ENCODE assay signal across 8 mouse cellular contexts in the genomic region with DNA sequence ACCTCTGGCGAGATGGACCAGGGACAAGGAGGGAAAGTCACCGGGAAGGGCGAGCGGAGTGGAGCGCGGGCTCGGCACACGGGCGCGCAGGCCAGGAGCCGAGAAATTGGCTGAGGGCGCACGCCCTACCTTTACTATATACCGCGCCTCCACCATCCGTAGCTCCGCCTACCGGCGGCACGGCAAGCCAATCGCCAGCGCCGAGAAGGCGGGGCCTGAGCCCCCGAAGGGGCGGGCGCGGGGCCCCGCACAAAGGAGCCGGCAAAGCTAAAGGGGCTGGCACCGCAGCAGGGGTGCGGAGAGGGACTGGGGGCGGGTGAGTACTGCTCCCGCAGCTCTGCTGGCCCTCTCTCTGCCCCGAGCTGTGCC. TPM values are rescaled to one million over a fixed set of nuclear protein-coding genes. Genes with fewer than 3 reads are reported as not detected.
DNase-seq lines count a peak whose midpoint lies in the region; ATAC-seq lines count a peak whose summit lies in the region.

A gene (minus strand): TSS at position 111 of the 369 bp plus-strand sequence.

- H3K27me3 ChIP-seq in hindbrain, embryonic 11.5 days (ENCODE audit: control insufficient read depth, insufficient read depth, low read length), result peaks cover 7% of the 10 kb centered on the region; the same call in 1 of the 2 replicates

- no peaks in the 10 kb centered on the region for H3K36me3 ChIP-seq in hindbrain, embryonic 11.5 days (ENCODE audit: control insufficient read depth, insufficient read depth, low read length)

- H3K9ac ChIP-seq in hindbrain, embryonic 11.5 days (ENCODE audit: low read depth, low read length), result peak within 1 kb of the TSS; percentile 52

- no peaks in the 10 kb centered on the region; the same call in 1 of the 2 replicates for H3K4me1 ChIP-seq in hindbrain, embryonic 11.5 days (replicated peaks; ENCODE audit: control insufficient read depth, insufficient read depth, low read length)

- ATAC-seq in hindbrain, embryonic 11.5 days (ENCODE audit: low FRiP score), result peak; percentile 96

- peak within 1 kb of the TSS; percentile 45 for H3K4me2 ChIP-seq in hindbrain, embryonic 11.5 days (replicated peaks; ENCODE audit: low read depth, low read length)

- peak within 1 kb of the TSS; percentile 64 for H3K4me3 ChIP-seq in hindbrain, embryonic 11.5 days (ENCODE audit: low read depth, low read length)

- under 1% methylated on average over 20 of the region's 35 CpGs for WGBS in hindbrain, embryonic 11.5 days

- DNase-seq in Muller cell, postnatal 12 days (ENCODE audit: inconsistent ontology term), result peak; percentile 83
- DNase-seq in cerebellum, adult 8-10 months, result peak; percentile 93
- DNase-seq in frontal cortex, postnatal 10 days (ENCODE audit: low spot score in 2 of 2), result peak; percentile 88 to 92
- DNase-seq in hindbrain, embryonic 11.5 days (ENCODE audit: low spot score), result peak; percentile 91
- DNase-seq in layer of hippocampus, postnatal 14 days (ENCODE audit: low spot score in 2 of 2), result peak; percentile 90 to 92
- DNase-seq in lung, postnatal 10 days, result peak; percentile 86
- peak; percentile 93 for DNase-seq in retina, postnatal 1 day
- peak; percentile 97 for DNase-seq in thymus, postnatal 4 days

- H3K27ac ChIP-seq in hindbrain, embryonic 11.5 days (ENCODE audit: low read depth, low read length), result peak within 1 kb of the TSS; percentile 89

- no peaks in the 10 kb centered on the region for H3K9me3 ChIP-seq in hindbrain, embryonic 11.5 days (ENCODE audit: control insufficient read depth, low read length)

RNA-seq across cellular contexts. Expression of the gene that starts here (rescaled TPM):
- 28.7 and 37.3 TPM in 2 replicates for polyA plus RNA-seq in hindbrain, embryonic 11.5 days (2014; fragmentation: Nextera tagmentation; extraction: Ambion mirVana)
- total RNA-seq in layer of hippocampus, postnatal 14 days (2021), result 1,000 to 10,000 TPM; 1,876 to 1,908 TPM

Comparison
In these comparisons a context has a peak if more than half of its experiments do, and no peak if none do; other contexts are left out.
1. Peak in every context shown above with its lines: DNase-seq, ATAC-seq, H3K4me3 ChIP-seq and H3K27ac ChIP-seq.